Mouse (Mus musculus) cerebral cortex, adult 2 months (tissue): ENCODE results near the gene Gfap.

Source experiments
- WGBS: fragments of 180-500 bp; shearing (Covaris S2); methylation state at CpG from one replicate; pipeline ENCODE4 v1.1.7; 2018; 5-methylcytosine and 5-hydroxymethylcytosine counted together

Gene Gfap

DNA sequence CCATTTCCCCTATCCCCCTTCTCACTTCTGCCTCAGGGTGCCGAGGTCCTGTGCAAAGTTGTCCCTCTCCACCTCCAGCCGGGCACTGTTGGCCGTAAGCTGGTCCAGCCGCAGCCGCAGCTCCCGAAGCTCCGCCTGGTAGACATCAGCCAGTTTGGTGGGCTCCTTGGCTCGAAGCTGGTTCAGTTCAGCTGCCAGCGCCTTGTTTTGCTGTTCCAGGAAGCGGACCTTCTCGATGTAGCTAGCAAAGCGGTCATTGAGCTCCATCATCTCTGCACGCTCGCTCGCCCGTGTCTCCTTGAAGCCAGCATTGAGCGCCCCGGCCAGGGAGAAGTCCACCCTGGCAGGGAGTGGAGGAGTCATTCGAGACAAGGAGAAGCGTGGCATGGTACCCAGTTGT is 4.1 kb downstream of the Gfap start:
- WGBS, result 73% methylated on average over 20 of the region's 20 CpGs

GRCm38 (mm10) chr11:102895779-102896178 is 4.9 kb downstream of the Gfap start:
- WGBS, result 85% methylated on average over 9 of the region's 9 CpGs

- 91% methylated on average over 4 of the region's 4 CpGs for WGBS
Observed at GRCm38 (mm10) chr11:102894716-102895115, 6.0 kb downstream of the Gfap start.

- 26% methylated on average over 43 of the region's 43 CpGs for WGBS
Observed at GRCm38 (mm10) chr11:102893015-102893651, 7.6 kb downstream of the Gfap start.

- 83% methylated on average over 5 of the region's 5 CpGs for WGBS
Observed at GRCm38 (mm10) chr11:102890096-102890495, 10.6 kb downstream of the Gfap start.

DNA sequence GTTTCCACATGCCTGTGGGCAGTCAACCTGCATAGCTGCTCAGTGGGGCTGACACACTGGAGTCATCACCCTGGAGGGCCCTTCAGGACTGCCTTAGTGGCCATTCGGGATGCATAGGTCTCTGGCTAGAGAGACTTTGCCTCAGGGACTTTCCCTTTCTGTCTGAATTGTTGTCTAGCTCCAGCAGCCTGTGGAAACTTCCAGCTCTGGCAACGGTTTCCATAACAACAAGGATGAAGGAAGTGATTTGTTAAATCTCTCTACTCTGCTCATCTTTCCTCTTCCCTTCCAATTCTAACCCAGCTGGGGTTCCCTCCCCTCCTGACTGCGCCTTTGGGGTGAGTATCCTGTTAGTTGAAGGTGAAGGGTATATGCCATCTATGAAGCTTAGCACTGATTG is 12.6 kb downstream of the Gfap start:
- 22% methylated on average over 3 of the region's 3 CpGs for WGBS

DNA sequence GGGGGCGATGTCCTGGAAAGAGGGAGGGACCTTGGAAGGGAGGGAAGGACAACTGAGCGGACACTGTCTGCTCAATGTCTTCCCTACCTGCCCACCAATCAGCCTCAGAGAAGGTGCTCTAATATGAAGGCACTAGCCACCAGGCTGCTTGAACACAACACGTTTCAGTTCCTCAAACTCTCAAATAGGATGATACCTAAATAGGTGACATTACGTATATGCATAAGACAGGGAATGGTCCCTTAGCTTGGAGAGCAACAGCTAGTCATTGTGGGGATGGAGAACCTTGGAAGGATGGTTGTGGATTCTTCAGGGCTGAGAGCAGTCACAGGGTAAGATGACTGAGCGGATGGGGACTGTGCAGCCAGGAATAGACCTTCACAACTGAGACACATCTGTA is 13.3 kb downstream of the Gfap start:
- 78% methylated on average over 5 of the region's 5 CpGs for WGBS

- 59% methylated on average over 10 of the region's 10 CpGs for WGBS
Observed at GRCm38 (mm10) chr11:102884616-102885219, 16.0 kb downstream of the Gfap start, which contains the start of gene Fam187a. Gene Fam187a, plus strand, starts transcription at chr11:102885169.

DNA sequence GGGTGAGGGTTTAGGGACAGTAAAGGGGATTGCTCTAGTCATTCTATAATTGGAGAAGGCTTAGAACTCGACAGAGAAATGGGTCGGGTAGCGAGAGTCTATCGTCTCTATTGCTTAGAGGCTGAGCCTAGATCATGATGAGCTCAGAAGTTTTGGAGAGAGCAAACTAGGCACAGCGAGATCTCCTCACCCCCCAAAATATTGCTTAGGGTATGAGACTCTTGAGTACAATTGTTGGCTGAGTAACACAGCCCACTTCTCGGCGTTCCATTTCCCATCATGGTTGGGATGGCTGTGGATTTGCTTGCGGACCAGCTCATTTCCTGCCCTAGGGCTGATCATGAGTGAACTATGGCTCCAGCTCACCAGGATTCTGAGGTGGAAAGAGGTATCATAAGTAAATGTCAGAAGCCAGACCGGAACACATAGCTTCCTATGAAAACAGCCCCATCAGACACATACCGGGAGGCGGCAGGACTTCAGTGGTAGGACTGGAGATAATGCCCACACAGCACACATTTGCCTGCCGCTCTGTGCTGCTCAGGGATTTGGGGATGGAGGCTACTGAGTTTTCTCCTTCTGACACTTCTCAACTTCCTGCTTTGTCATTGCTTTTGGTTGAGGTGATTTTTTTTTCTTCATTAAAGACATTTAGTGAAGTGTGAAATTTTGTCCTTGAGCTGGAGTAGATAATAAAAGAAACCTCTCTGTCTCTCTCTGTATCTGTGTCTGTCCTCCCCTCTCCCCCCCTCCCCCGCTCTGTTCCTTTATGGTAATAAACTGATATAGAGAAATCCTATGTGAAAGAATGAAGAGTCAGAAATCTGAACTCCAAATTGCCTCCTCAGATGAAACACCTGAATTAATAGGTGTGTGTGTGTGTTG is 19.2 kb downstream of the Gfap start:
- 7% methylated on average over 13 of the region's 13 CpGs for WGBS

- under 1% methylated on average over 62 of the region's 62 CpGs for WGBS
Observed at GRCm38 (mm10) chr11:102880585-102881313, 20.0 kb downstream of the Gfap start, which contains the start of the genes Eftud2 and Ccdc103. Gene Eftud2, minus strand, starts transcription at chr11:102880985. Gene Ccdc103, plus strand, starts transcription at chr11:102881204.

DNA sequence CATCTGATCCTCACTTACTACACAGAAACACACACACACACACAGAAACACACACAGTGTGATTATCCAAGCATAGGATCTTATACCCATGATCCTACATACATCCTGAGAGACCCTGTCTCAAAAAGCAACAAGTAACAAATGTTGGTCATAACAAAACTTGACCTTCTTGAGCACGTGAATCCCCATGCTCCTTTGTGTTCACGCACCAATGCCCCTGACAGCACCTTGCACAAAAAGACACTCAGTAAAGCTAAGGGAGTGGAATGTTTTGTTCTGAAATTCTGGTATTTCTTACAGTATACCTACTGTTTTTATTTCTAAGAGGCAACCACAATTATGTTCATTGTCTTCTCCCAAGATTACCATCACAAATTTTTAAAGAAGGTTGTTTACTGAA is 21.2 kb downstream of the Gfap start:
- WGBS, result 50% methylated on average over 2 of the region's 2 CpGs

- 35% methylated on average over 7 of the region's 7 CpGs for WGBS
Observed at GRCm38 (mm10) chr11:102874801-102875334, 25.8 kb downstream of the Gfap start.

- 14% methylated on average over 4 of the region's 4 CpGs for WGBS
Observed at GRCm38 (mm10) chr11:102864272-102864671, 36.4 kb downstream of the Gfap start.

DNA sequence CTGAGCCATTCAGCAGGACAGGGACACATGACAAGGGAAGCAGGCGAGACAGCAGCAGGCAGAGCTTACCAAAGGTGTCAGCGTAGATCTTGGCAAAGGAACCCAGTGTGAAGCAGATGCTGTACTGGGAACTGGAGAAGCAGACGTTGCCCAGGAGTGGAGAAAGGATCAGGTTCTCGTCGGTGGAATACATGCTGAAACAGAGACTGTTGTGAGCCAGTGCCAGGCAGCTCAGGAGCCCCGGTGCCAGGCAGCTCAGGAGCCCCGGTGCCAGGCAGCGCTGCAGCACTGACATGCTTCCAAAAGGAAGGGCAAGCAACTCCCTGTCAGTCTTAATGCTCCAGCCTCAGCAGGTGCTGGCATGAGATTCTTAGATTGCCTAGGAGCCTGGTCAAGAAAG is 40.8 kb downstream of the Gfap start:
- WGBS, result 49% methylated on average over 8 of the region's 8 CpGs

- WGBS, result 80% methylated on average over 11 of the region's 11 CpGs
Observed at GRCm38 (mm10) chr11:102858951-102859350, 41.8 kb downstream of the Gfap start.

- WGBS, result 89% methylated on average over 6 of the region's 6 CpGs
Observed at GRCm38 (mm10) chr11:102855941-102856340, 44.8 kb downstream of the Gfap start.

DNA sequence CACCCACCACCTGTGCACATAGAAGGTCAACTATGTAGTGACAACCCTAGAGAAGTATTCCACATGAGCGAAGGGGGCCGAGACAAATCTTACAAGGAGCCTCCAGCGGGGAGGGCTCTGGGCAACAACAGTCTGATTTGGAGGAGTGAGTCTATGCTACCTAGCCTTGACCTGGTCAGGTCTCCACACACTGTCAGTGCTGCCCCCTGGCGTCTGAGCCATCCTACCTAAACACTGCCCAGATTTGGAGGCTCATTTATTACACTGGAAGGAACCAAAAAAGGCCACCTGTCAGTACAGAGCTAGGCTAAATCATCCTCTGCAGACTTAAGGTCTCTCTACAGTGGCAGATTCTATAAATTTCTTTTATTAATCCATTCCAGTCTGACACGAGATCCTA is 48.8 kb downstream of the Gfap start:
- 71% methylated on average over 5 of the region's 5 CpGs for WGBS

DNA sequence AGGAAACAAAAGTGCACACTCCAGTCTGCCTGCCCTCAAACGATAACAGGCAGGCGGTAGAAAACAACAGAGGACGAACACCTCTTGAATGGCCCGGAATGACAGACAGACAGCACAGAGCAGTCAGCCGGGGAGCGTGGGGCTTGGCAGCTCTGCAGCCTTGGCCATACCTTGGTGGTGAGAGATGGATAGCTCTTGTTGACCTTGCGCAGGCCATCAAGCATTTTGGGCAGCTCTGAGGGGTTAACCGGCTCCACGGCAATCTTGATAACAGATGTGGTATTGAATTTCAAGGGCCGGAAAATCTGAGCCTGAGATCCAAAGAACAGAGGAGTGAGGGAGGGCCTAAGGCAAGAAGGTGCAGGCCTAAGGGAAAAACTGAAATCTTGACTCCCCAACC is 54.8 kb downstream of the Gfap start:
- 92% methylated on average over 10 of the region's 10 CpGs for WGBS

DNA sequence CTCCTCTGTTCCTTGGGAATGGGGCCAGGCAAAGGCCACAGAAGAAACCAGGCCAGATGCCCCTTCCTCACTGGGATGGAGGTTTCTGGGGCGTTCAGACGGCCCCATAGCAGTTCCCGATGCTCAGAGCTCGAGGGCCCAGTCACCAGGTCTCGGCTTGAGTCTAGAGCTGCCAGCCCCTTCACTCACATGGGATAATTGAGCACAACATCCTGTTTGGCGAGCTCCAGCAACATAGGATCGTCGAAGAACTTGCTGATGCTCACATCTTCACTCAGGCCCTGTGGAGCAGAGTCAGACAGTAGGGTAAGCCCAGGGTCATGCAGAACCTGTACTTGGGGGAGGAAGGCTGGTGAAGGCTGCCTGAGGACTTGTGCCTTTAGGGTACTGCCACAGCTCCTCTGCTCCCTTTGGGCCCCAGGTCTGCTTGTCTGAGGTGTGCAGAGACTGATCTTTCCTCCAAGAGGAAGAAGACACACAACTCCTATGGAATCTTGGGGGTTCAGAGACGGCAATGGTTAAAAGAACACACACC is 62.0 kb downstream of the Gfap start:
- WGBS, result 76% methylated on average over 9 of the region's 9 CpGs

DNA sequence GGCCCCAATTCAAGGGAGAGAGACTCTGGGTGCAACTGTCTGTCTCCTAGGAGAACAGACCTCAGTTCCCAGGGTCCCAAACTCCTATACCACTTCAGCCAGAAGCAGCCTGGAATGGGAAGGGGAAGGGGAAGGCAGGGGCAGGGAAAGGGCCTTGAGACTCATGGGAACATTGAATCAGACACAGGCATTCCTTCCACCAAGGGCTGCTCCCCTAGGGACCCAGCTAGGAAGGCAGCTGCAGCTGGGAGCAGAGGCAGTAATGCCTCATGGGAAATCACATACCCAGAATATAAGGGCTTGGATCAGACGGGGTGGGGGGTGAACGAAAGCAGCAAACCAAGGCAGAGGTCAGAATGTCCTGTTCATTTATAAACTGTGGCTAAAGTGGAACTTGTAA is 62.6 kb downstream of the Gfap start:
- 88% methylated on average over 2 of the region's 2 CpGs for whole genome bisulfite sequencing

GRCm38 (mm10) chr11:102837385-102837784 is 63.3 kb downstream of the Gfap start:
- WGBS, result 89% methylated on average over 1 of the region's 1 CpGs
